Mouse (Mus musculus) adrenal gland, adult 18-20 months (tissue): ENCODE measurements around the gene Chaf1b. TPM values are rescaled to one million over a fixed set of nuclear protein-coding genes. Genes with fewer than 3 reads are reported as not detected.

Experiments
- DNase-seq, 2 experiments: peaks; one replicate each; pipeline ENCODE4 v3.0.0; 2021 to 2022; ENCODE audit warnings: low spot score in 2 of 2
- total RNA-seq, 2 experiments: library from RNA; stranded (reverse); gene quantifications; 1 replicate in 1 of 2; 2 replicates in 1 of 2; pipeline ENCODE4 v1.2.3; 2021

Chaf1b gene
- total RNA-seq, 2 experiments from 2014 or later = 1.5 to 2.1 TPM

DNA sequence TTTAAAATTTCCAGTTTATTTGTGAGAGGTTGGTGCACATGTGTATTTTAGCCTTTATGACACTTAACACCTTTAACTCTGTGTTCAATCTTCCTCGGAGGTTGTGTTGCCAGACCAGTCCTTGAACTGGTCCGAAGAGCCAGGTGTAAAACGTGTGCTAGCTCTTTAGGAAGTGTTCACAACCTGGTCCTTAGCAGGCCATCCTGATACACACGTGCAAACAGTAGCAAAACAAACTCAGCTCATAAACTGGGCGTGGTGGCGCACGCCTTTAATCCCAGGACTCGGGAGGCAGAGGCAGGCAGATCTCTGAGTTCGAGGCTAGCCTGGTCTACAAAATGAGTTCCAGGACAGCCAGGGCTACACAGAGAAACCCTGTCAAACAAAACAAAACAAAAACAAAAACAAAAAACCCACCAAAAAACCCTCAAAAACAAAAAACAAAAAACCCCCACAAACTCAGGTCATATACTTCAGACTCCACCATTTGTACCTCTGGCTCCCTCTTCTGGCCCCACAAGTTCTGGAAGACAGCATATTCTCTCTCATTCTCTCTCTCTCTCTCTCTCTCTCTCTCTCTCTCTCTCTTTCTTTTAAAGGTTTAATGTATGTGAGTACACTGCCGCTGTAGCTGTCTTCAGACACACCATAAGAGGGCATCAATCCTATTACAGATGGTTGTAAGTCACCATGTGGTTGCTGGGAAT is 59.2 kb downstream of the Chaf1b start:
- DNase-seq = no peak

DNA sequence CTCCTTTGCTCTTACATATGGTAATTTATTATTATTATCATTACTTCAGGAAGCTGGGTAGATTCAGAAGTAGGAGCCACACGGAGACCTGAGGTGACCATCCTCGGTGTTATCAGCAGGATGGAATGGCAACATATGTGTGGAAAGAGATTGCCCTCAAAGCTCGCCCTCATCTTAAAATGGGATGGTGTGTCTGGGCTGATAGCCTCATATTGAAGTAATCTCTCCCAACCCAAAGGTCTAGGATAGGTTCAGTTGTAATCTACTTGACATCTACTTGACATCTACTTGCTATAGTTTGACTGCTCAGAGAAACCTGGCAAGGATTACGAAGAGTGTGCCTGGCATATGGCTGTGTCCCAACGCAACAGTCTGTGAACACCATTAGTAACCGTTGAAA is 60.6 kb downstream of the Chaf1b start:
- no peak for DNase-seq

DNA sequence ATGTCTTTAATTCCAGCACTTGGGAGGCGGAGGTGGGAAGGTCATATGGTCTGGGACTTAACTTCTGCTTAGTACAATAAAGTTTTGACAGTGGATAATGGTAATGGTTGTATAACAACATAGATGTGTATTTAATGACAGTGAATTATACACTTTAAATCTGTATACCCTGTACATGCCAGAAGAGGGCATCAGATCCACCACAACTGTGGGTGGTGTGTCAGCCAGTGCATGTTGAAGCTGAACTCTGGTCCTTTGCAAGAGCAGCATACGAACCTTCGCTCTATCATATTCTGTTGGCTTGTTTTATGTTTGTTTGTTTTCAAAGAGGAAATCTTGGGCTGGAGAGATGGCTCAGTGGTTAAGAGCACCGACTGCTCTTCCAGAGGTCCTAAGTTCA is 63.7 kb downstream of the Chaf1b start:
- no peak for DNase-seq

Other genes with a start within 250 kb of the Chaf1b start
- 1 to 10 TPM; 6.4 to 8.8 TPM for gene Cbr3, start 200.7 kb upstream of the Chaf1b start, total RNA-seq
- gene Dop1b, start 172.0 kb upstream of the Chaf1b start, total RNA-seq = 10 to 100 TPM; 17.6 to 21.8 TPM
- gene Morc3, start 51.8 kb upstream of the Chaf1b start, total RNA-seq = 10 to 100 TPM; 25.1 to 30.3 TPM
- not detected for gene Cldn14, start 124.9 kb downstream of the Chaf1b start, total RNA-seq
- gene Sim2, start 201.0 kb downstream of the Chaf1b start, total RNA-seq = not detected